Mouse (Mus musculus): Measurements from ENCODE around the gene Trp53tg5. TPM values are rescaled to one million over a fixed set of nuclear protein-coding genes. Genes with fewer than 3 reads are reported as not detected.

Gene Trp53tg5
- polyA plus RNA-seq, 1 experiment from 2014 or later = not detected

DNA sequence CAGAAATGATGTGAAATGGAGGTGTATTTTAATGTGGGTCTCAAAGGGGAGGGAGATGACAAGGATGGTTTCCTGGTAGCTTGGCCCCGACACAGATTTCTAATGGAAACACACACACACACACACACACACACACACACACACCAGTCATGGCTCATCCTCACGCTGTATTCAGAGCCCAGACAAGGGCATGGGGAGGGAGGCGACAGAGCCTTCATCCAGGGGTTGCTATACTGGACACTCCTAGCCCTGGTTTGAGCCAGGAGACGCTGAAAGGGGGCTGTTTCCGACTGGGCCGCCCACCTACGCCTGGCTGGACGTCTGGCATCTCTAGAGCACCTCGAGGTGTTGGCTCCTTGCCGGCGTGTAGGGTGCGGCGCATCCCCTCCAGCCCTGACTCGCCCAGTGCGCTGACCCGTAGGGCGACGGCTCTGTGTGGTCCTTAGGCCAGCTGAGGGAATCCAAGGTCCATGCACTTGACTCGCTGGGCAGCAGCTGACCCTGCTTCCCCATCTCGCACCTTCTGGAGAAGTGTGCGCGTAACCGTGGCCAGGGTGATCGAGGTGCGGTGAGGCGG lies 12.2 kb upstream of the Trp53tg5 start, which contains the start of gene Dbndd2:
Dbndd2 (plus strand) TSS at position 426 of the 577 bp plus-strand sequence.
- WGBS = 2% methylated on average over 26 of the region's 26 CpGs
- H3K27ac ChIP-seq (ENCODE audit: low read length) = no peak within 1 kb of the TSS
- peaks cover 9% of the 10 kb centered on the region; the same call in 1 of the 2 replicates for H3K27me3 ChIP-seq (ENCODE audit: control insufficient read depth, insufficient read depth, low read depth, low read length)
- H3K4me1 ChIP-seq (replicated peaks; ENCODE audit: control insufficient read depth, insufficient read depth, low read length) = peaks cover 8% of the 10 kb centered on the region
- H3K9ac ChIP-seq (ENCODE audit: low read length) = peak within 1 kb of the TSS; percentile 81
- H3K36me3 ChIP-seq (ENCODE audit: control insufficient read depth, insufficient read depth, low read length) = no peaks in the 10 kb centered on the region
- ATAC-seq (ENCODE audit: low read depth) = peak; percentile 53
- H3K9me3 ChIP-seq (ENCODE audit: control insufficient read depth, low read length) = no peaks in the 10 kb centered on the region
- peak within 1 kb of the TSS; percentile 79 for H3K4me3 ChIP-seq (ENCODE audit: low read length)
- H3K4me2 ChIP-seq (ENCODE audit: low read depth, low read length) = peak within 1 kb of the TSS; percentile 99

GRCm38 (mm10) chr2:164470254-164470653 lies 3.3 kb downstream of the Trp53tg5 start:
- no peak overlapping the region for H3K27ac ChIP-seq (ENCODE audit: low read length)
- H3K36me3 ChIP-seq (ENCODE audit: control insufficient read depth, insufficient read depth, low read length) = no peaks in the 10 kb centered on the region; the same call in 1 of the 2 replicates
- H3K27me3 ChIP-seq (ENCODE audit: control insufficient read depth, insufficient read depth, low read depth, low read length) = no peaks in the 10 kb centered on the region
- H3K9ac ChIP-seq (ENCODE audit: low read length) = no peak overlapping the region
- no peak overlapping the region for H3K4me2 ChIP-seq (ENCODE audit: low read depth, low read length)
- no peaks in the 10 kb centered on the region for H3K9me3 ChIP-seq (ENCODE audit: control insufficient read depth, low read length)
- H3K4me1 ChIP-seq (replicated peaks; ENCODE audit: control insufficient read depth, insufficient read depth, low read length) = no peaks in the 10 kb centered on the region
- no peak for ATAC-seq (ENCODE audit: low read depth)
- 26% methylated on average over 10 of the region's 10 CpGs for WGBS
- H3K4me3 ChIP-seq (ENCODE audit: low read length) = no peak overlapping the region

GRCm38 (mm10) chr2:164466787-164467186 lies 6.7 kb downstream of the Trp53tg5 start:
- Histone ChIP-seq H3K9ac (ENCODE audit: low read length) (no peak overlapping the region), H3K4me2 (ENCODE audit: low read depth, low read length) (no peak overlapping the region), H3K36me3 (ENCODE audit: control insufficient read depth, insufficient read depth, low read length) (peaks cover 10% of the 10 kb centered on the region), H3K4me1 (replicated peaks; ENCODE audit: control insufficient read depth, insufficient read depth, low read length) (peaks cover 8% of the 10 kb centered on the region), H3K27me3 (ENCODE audit: control insufficient read depth, insufficient read depth, low read depth, low read length) (no peaks in the 10 kb centered on the region), H3K4me3 (ENCODE audit: low read length) (no peak overlapping the region), H3K27ac (ENCODE audit: low read length) (no peak overlapping the region), H3K9me3 (ENCODE audit: control insufficient read depth, low read length) (no peaks in the 10 kb centered on the region)
- no peak for ATAC-seq (ENCODE audit: low read depth)
- 68% methylated on average over 5 of the region's 5 CpGs for WGBS

- Histone ChIP-seq H3K9ac (ENCODE audit: low read length) (no peak overlapping the region), H3K27me3 (ENCODE audit: control insufficient read depth, insufficient read depth, low read depth, low read length) (no peaks in the 10 kb centered on the region), H3K36me3 (ENCODE audit: control insufficient read depth, insufficient read depth, low read length) (peaks cover 10% of the 10 kb centered on the region), H3K9me3 (ENCODE audit: control insufficient read depth, low read length) (no peaks in the 10 kb centered on the region), H3K4me3 (ENCODE audit: low read length) (no peak overlapping the region), H3K4me2 (ENCODE audit: low read depth, low read length) (no peak overlapping the region), H3K4me1 (replicated peaks; ENCODE audit: control insufficient read depth, insufficient read depth, low read length) (peaks cover 11% of the 10 kb centered on the region), H3K27ac (ENCODE audit: low read length) (no peak overlapping the region)
- no peak for ATAC-seq (ENCODE audit: low read depth)
These were observed 8.4 kb downstream of the Trp53tg5 start for GRCm38 (mm10) chr2:164465161-164465560.

DNA sequence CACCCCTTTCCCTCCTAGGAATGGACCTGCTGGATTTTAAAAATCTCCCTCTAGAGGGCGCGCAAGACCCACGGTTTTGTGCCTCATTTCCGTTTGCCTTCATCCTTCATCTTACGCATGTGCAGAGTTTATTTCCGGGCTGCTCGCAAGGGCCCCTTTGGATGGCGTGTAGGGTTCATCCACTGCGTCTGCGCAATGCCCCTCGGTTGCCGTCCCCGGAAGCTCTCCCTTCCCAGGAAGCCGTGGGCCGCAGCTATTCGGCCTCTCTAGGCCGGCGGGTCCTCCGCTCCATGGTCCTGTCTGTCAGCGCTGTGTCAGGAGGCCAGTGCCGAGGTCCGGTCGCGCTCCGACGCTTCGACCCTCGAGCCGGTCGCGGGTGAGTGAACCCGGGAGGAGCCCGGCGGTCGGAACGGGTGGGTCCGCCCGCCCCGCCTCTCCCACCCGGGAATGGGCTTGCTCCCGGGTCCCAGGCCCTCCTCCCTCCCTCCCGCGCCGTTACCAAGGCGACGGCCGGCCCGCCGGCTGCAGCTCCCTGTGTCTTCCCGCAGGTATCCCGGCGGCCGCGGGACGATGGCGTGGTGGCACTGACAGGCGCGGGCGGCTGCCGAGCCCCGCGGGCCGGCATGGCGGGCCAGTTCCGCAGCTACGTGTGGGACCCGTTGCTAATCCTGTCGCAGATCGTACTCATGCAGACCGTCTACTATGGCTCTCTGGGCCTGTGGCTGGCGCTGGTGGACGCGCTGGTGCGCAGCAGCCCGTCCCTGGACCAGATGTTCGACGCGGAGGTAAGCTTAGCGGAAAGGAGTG lies 12.6 kb downstream of the Trp53tg5 start, which contains the start of gene Gm20458:
Gm20458 (plus strand) TSS at position 223 of the 807 bp plus-strand sequence.
- peak within 1 kb of the TSS; percentile 69 for H3K27ac ChIP-seq (ENCODE audit: low read length)
- peaks cover 22% of the 10 kb centered on the region for H3K4me1 ChIP-seq (replicated peaks; ENCODE audit: control insufficient read depth, insufficient read depth, low read length)
- H3K27me3 ChIP-seq (ENCODE audit: control insufficient read depth, insufficient read depth, low read depth, low read length) = no peaks in the 10 kb centered on the region
- under 1% methylated on average over 74 of the region's 79 CpGs for WGBS
- no peaks in the 10 kb centered on the region for H3K9me3 ChIP-seq (ENCODE audit: control insufficient read depth, low read length)
- peaks cover 10% of the 10 kb centered on the region for H3K36me3 ChIP-seq (ENCODE audit: control insufficient read depth, insufficient read depth, low read length)
- peak within 1 kb of the TSS; percentile 82 for H3K4me3 ChIP-seq (ENCODE audit: low read length)
- peak within 1 kb of the TSS; percentile 68 for H3K4me2 ChIP-seq (ENCODE audit: low read depth, low read length)
- ATAC-seq (ENCODE audit: low read depth) = peak; percentile 97
- H3K9ac ChIP-seq (ENCODE audit: low read length) = peak within 1 kb of the TSS; percentile 82

GRCm38 (mm10) chr2:164458535-164458934 lies 15.0 kb downstream of the Trp53tg5 start:
- WGBS = 57% methylated on average over 8 of the region's 8 CpGs
- H3K9me3 ChIP-seq (ENCODE audit: control insufficient read depth, low read length) = no peaks in the 10 kb centered on the region
- H3K36me3 ChIP-seq (ENCODE audit: control insufficient read depth, insufficient read depth, low read length) = no peaks in the 10 kb centered on the region
- peaks cover 44% of the 10 kb centered on the region for H3K4me1 ChIP-seq (replicated peaks; ENCODE audit: control insufficient read depth, insufficient read depth, low read length)
- peak overlapping the region; percentile 27; the same call in 1 of the 2 replicates for H3K4me2 ChIP-seq (ENCODE audit: low read depth, low read length)
- H3K9ac ChIP-seq (ENCODE audit: low read length) = no peak overlapping the region
- H3K27me3 ChIP-seq (ENCODE audit: control insufficient read depth, insufficient read depth, low read depth, low read length) = no peaks in the 10 kb centered on the region
- H3K4me3 ChIP-seq (ENCODE audit: low read length) = no peak overlapping the region
- H3K27ac ChIP-seq (ENCODE audit: low read length) = peak overlapping the region; percentile 87
- ATAC-seq (ENCODE audit: low read depth) = no peak

GRCm38 (mm10) chr2:164457942-164458341 lies 15.6 kb downstream of the Trp53tg5 start:
- H3K4me1 ChIP-seq (replicated peaks; ENCODE audit: control insufficient read depth, insufficient read depth, low read length) = peaks cover 50% of the 10 kb centered on the region
- H3K4me2 ChIP-seq (ENCODE audit: low read depth, low read length) = no peak overlapping the region
- peak; percentile 35; the same call in 1 of the 2 replicates for ATAC-seq (ENCODE audit: low read depth)
- no peak overlapping the region for H3K4me3 ChIP-seq (ENCODE audit: low read length)
- H3K27me3 ChIP-seq (ENCODE audit: control insufficient read depth, insufficient read depth, low read depth, low read length) = no peaks in the 10 kb centered on the region
- H3K36me3 ChIP-seq (ENCODE audit: control insufficient read depth, insufficient read depth, low read length) = no peaks in the 10 kb centered on the region
- H3K9me3 ChIP-seq (ENCODE audit: control insufficient read depth, low read length) = no peaks in the 10 kb centered on the region
- H3K9ac ChIP-seq (ENCODE audit: low read length) = no peak overlapping the region
- peak overlapping the region; percentile 87 for H3K27ac ChIP-seq (ENCODE audit: low read length)
- WGBS = 41% methylated on average over 7 of the region's 7 CpGs

DNA sequence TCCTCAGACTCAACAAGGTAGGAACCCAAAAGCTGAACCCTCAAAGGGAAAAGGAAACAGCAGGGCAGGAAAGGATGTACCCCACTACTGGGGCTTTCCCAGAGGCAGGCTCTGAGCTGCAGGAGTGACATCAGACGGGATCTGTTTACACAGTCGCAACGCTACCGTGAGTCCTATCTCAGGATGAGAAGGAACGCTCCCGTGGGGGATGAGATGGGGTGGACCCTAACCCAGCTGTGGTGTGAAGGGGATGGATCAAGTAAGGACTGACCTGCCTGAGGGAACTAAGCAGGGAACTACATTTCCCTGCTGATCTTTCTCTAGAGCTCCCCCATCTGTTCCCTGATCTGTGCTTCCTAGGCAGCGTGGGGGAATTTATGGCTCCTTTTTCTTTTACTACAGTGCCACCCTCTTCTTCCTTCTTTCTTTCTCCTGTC lies 16.6 kb downstream of the Trp53tg5 start, which contains the start of gene Sys1:
Sys1 (plus strand) TSS at position 101 of the 437 bp plus-strand sequence.
- no peaks in the 10 kb centered on the region for H3K36me3 ChIP-seq (ENCODE audit: control insufficient read depth, insufficient read depth, low read length)
- no peaks in the 10 kb centered on the region for H3K27me3 ChIP-seq (ENCODE audit: control insufficient read depth, insufficient read depth, low read depth, low read length)
- peak within 1 kb of the TSS; percentile 94 for H3K27ac ChIP-seq (ENCODE audit: low read length)
- H3K4me3 ChIP-seq (ENCODE audit: low read length) = 0 out of 2 replicates have a peak within 1 kb of the TSS, but pooled peaks have one; percentile 5
- peak within 1 kb of the TSS; percentile 29 for H3K9ac ChIP-seq (ENCODE audit: low read length)
- H3K9me3 ChIP-seq (ENCODE audit: control insufficient read depth, low read length) = no peaks in the 10 kb centered on the region
- peaks cover 53% of the 10 kb centered on the region for H3K4me1 ChIP-seq (replicated peaks; ENCODE audit: control insufficient read depth, insufficient read depth, low read length)
- WGBS = 3% methylated on average over 7 of the region's 7 CpGs
- no peak for ATAC-seq (ENCODE audit: low read depth)
- peak within 1 kb of the TSS; percentile 32 for H3K4me2 ChIP-seq (ENCODE audit: low read depth, low read length)

- ATAC-seq (ENCODE audit: low read depth) = no peak
- no peaks in the 10 kb centered on the region for H3K27me3 ChIP-seq (ENCODE audit: control insufficient read depth, insufficient read depth, low read depth, low read length)
- 60% methylated on average over 1 of the region's 1 CpGs for WGBS
- H3K4me1 ChIP-seq (replicated peaks; ENCODE audit: control insufficient read depth, insufficient read depth, low read length) = peaks cover 53% of the 10 kb centered on the region
- H3K4me3 ChIP-seq (ENCODE audit: low read length) = no peak overlapping the region
- H3K4me2 ChIP-seq (ENCODE audit: low read depth, low read length) = peak overlapping the region; percentile 32
- peak overlapping the region; percentile 29 for H3K9ac ChIP-seq (ENCODE audit: low read length)
- no peaks in the 10 kb centered on the region for H3K36me3 ChIP-seq (ENCODE audit: control insufficient read depth, insufficient read depth, low read length)
- peak overlapping the region; percentile 94 for H3K27ac ChIP-seq (ENCODE audit: low read length)
- H3K9me3 ChIP-seq (ENCODE audit: control insufficient read depth, low read length) = no peaks in the 10 kb centered on the region
These were observed 17.1 kb downstream of the Trp53tg5 start for GRCm38 (mm10) chr2:164456413-164456812.

Data from lung, embryonic 16.5 days (tissue).